Mouse (Mus musculus) stomach, embryonic 15.5 days (tissue): ENCODE measurements around the gene Fndc5. TPM values are rescaled to one million over a fixed set of nuclear protein-coding genes. Genes with fewer than 3 reads are reported as not detected.

ENCODE experiments used
- ATAC-seq: fragments of 200-750 bp; cut with Nextera tagmentation; 2 replicates; pipeline ENCODE4 v1.8.0; 2017; ENCODE audit warnings: low read depth, moderate number of reproducible peaks, moderate TSS enrichment; ENCODE audit not compliant: insufficient read depth, low FRiP score
- H3K27ac ChIP-seq: fragments of 300-500 bp; sonication (generic); 2 replicates; pipeline ENCODE4 v1.5.1; 2015; ENCODE audit warnings: mild to moderate bottlenecking, inconsistent platforms
- H3K27me3 ChIP-seq: fragments of 300-500 bp; sonication (generic); replicated peaks from 2 replicates; pipeline ENCODE4 v1.6.1; 2015; ENCODE audit warnings: inconsistent platforms
- H3K36me3 ChIP-seq: fragments of 300-500 bp; sonication (generic); 2 replicates; pipeline ENCODE4 v1.6.1; 2015; ENCODE audit warnings: inconsistent platforms
- H3K4me1 ChIP-seq: fragments of 300-500 bp; sonication (generic); 2 replicates; pipeline ENCODE4 v1.6.1; 2015; ENCODE audit warnings: inconsistent platforms
- H3K4me2 ChIP-seq: fragments of 300-500 bp; sonication (generic); 2 replicates; pipeline ENCODE4 v1.6.1; 2015; ENCODE audit warnings: mild to moderate bottlenecking, inconsistent platforms
- H3K4me3 ChIP-seq: fragments of 300-500 bp; sonication (generic); replicated peaks from 2 replicates; pipeline ENCODE4 v1.5.1; 2015; ENCODE audit warnings: inconsistent platforms
- H3K9ac ChIP-seq: fragments of 300-500 bp; sonication (generic); 2 replicates; pipeline ENCODE4 v1.6.1; 2015; ENCODE audit warnings: inconsistent platforms
- H3K9me3 ChIP-seq: fragments of 300-500 bp; sonication (generic); 2 replicates; pipeline ENCODE4 v1.6.1; 2016; ENCODE audit warnings: inconsistent platforms
- WGBS: fragments of 180-500 bp; shearing (Covaris S2); methylation state at CpG from one replicate; pipeline ENCODE4 v1.1.7; 2015; 5-methylcytosine and 5-hydroxymethylcytosine counted together
- polyA plus RNA-seq: library from polyadenylated mRNA; unstranded; fragments of >200 nt; fragmentation: Nextera tagmentation; extraction: Ambion mirVana; gene quantifications from 2 replicates; pipeline ENCODE4 v1.2.1, GENCODE M21; 2015

Gene Fndc5
- polyA plus RNA-seq, 1 experiment from 2014 or later: 2.8 TPM

GRCm38 (mm10) chr4:129112231-129112630 lies 24.6 kb upstream of the Fndc5 start:
- Histone ChIP-seq H3K4me2 (peak overlapping the region; percentile 34; the same call in 1 of the 2 replicates), H3K36me3 (no peaks in the 10 kb centered on the region), H3K27ac (0 out of 2 replicates have a peak overlapping the region, but pooled peaks have one; percentile 7), H3K9ac (no peak overlapping the region), H3K4me1 (peaks cover 21% of the 10 kb centered on the region), H3K27me3 (no peaks in the 10 kb centered on the region), H3K4me3 (no peak overlapping the region), H3K9me3 (no peaks in the 10 kb centered on the region)
- 61% methylated on average over 13 of the region's 13 CpGs for WGBS
- ATAC-seq: peak; percentile 32; the same call in 1 of the 2 replicates

- no peak overlapping the region for H3K4me3 ChIP-seq
- H3K36me3 ChIP-seq: no peaks in the 10 kb centered on the region
- H3K9me3 ChIP-seq: no peaks in the 10 kb centered on the region
- H3K27ac ChIP-seq: no peak overlapping the region
- H3K4me2 ChIP-seq: no peak overlapping the region
- no peak overlapping the region for H3K9ac ChIP-seq
- ATAC-seq: peak; percentile 70
- H3K27me3 ChIP-seq: no peaks in the 10 kb centered on the region
- peaks cover 18% of the 10 kb centered on the region for H3K4me1 ChIP-seq
- 33% methylated on average over 28 of the region's 28 CpGs for WGBS
Measured at GRCm38 (mm10) chr4:129113083-129113988, 23.5 kb upstream of the Fndc5 start.

- no peak overlapping the region for H3K27ac ChIP-seq
- no peak overlapping the region for H3K4me3 ChIP-seq
- H3K36me3 ChIP-seq: no peaks in the 10 kb centered on the region
- ATAC-seq: no peak
- peaks cover 30% of the 10 kb centered on the region for H3K4me1 ChIP-seq
- WGBS: 90% methylated on average over 8 of the region's 8 CpGs
- H3K9ac ChIP-seq: no peak overlapping the region
- no peak overlapping the region for H3K4me2 ChIP-seq
- H3K27me3 ChIP-seq: peaks cover 17% of the 10 kb centered on the region
- no peaks in the 10 kb centered on the region for H3K9me3 ChIP-seq
Measured at GRCm38 (mm10) chr4:129116703-129117102, 20.1 kb upstream of the Fndc5 start.

- no peak overlapping the region for H3K27ac ChIP-seq
- ATAC-seq: no peak
- peaks cover 19% of the 10 kb centered on the region; the same call in 1 of the 2 replicates for H3K4me1 ChIP-seq
- H3K27me3 ChIP-seq: peaks cover 24% of the 10 kb centered on the region
- H3K36me3 ChIP-seq: no peaks in the 10 kb centered on the region
- no peak overlapping the region for H3K4me2 ChIP-seq
- H3K9me3 ChIP-seq: no peaks in the 10 kb centered on the region
- 87% methylated on average over 14 of the region's 14 CpGs for WGBS
- no peak overlapping the region for H3K9ac ChIP-seq
- H3K4me3 ChIP-seq: no peak overlapping the region
Measured at GRCm38 (mm10) chr4:129117720-129118510, 18.9 kb upstream of the Fndc5 start.

GRCm38 (mm10) chr4:129119708-129120107 lies 17.1 kb upstream of the Fndc5 start:
- 67% methylated on average over 10 of the region's 10 CpGs for WGBS
- Histone ChIP-seq H3K9ac (no peak overlapping the region), H3K4me2 (no peak overlapping the region), H3K4me1 (peaks cover 13% of the 10 kb centered on the region; the same call in 1 of the 2 replicates), H3K27ac (no peak overlapping the region), H3K36me3 (no peaks in the 10 kb centered on the region), H3K9me3 (no peaks in the 10 kb centered on the region), H3K27me3 (peaks cover 28% of the 10 kb centered on the region), H3K4me3 (no peak overlapping the region)
- no peak for ATAC-seq

- Histone ChIP-seq H3K27ac (no peak overlapping the region), H3K9ac (no peak overlapping the region), H3K27me3 (peaks cover 34% of the 10 kb centered on the region), H3K4me1 (peaks cover 24% of the 10 kb centered on the region), H3K36me3 (no peaks in the 10 kb centered on the region), H3K4me3 (peak overlapping the region; percentile 44), H3K9me3 (no peaks in the 10 kb centered on the region), H3K4me2 (peak overlapping the region; percentile 93)
- ATAC-seq: peak; percentile 40
- 1% methylated on average over 54 of the region's 59 CpGs for WGBS
Measured at GRCm38 (mm10) chr4:129120520-129121445, 16.0 kb upstream of the Fndc5 start.

GRCm38 (mm10) chr4:129121569-129122086 lies 15.2 kb upstream of the Fndc5 start, which contains the start of gene Hpca:
Hpca (minus strand) TSS chr4:129122036.
- WGBS: 1% methylated on average over 17 of the region's 17 CpGs
- no peaks in the 10 kb centered on the region for H3K9me3 ChIP-seq
- peak within 1 kb of the TSS; percentile 44 for H3K4me3 ChIP-seq
- H3K27ac ChIP-seq: no peak within 1 kb of the TSS
- no peak for ATAC-seq
- no peak within 1 kb of the TSS for H3K9ac ChIP-seq
- no peaks in the 10 kb centered on the region for H3K36me3 ChIP-seq
- peaks cover 30% of the 10 kb centered on the region for H3K4me1 ChIP-seq
- peak within 1 kb of the TSS; percentile 93 for H3K4me2 ChIP-seq
- peaks cover 34% of the 10 kb centered on the region for H3K27me3 ChIP-seq

GRCm38 (mm10) chr4:129122107-129122506 lies 14.7 kb upstream of the Fndc5 start:
- H3K9me3 ChIP-seq: no peaks in the 10 kb centered on the region
- H3K4me2 ChIP-seq: no peak overlapping the region
- no peak overlapping the region for H3K27ac ChIP-seq
- ATAC-seq: no peak
- no peak overlapping the region for H3K9ac ChIP-seq
- H3K4me3 ChIP-seq: no peak overlapping the region
- WGBS: 21% methylated on average over 9 of the region's 9 CpGs
- no peaks in the 10 kb centered on the region for H3K36me3 ChIP-seq
- H3K4me1 ChIP-seq: peaks cover 30% of the 10 kb centered on the region
- H3K27me3 ChIP-seq: peaks cover 34% of the 10 kb centered on the region

- no peak overlapping the region for H3K4me2 ChIP-seq
- ATAC-seq: no peak
- 21% methylated on average over 8 of the region's 8 CpGs for WGBS
- H3K36me3 ChIP-seq: no peaks in the 10 kb centered on the region
- no peak overlapping the region for H3K27ac ChIP-seq
- H3K4me3 ChIP-seq: no peak overlapping the region
- H3K9me3 ChIP-seq: no peaks in the 10 kb centered on the region
- H3K27me3 ChIP-seq: peaks cover 34% of the 10 kb centered on the region
- H3K4me1 ChIP-seq: peaks cover 30% of the 10 kb centered on the region
- H3K9ac ChIP-seq: no peak overlapping the region
Measured at GRCm38 (mm10) chr4:129122719-129123118, 14.1 kb upstream of the Fndc5 start.

GRCm38 (mm10) chr4:129124652-129125146 lies 12.1 kb upstream of the Fndc5 start:
- Histone ChIP-seq H3K4me2 (0 out of 2 replicates have a peak overlapping the region, but pooled peaks have one; percentile 19), H3K27me3 (peaks cover 34% of the 10 kb centered on the region), H3K9me3 (no peaks in the 10 kb centered on the region), H3K36me3 (no peaks in the 10 kb centered on the region), H3K27ac (no peak overlapping the region; the same call in 1 of the 2 replicates), H3K4me3 (no peak overlapping the region), H3K9ac (no peak overlapping the region), H3K4me1 (peaks cover 30% of the 10 kb centered on the region)
- WGBS: 5% methylated on average over 13 of the region's 13 CpGs
- no peak for ATAC-seq
